In the genomic region with DNA sequence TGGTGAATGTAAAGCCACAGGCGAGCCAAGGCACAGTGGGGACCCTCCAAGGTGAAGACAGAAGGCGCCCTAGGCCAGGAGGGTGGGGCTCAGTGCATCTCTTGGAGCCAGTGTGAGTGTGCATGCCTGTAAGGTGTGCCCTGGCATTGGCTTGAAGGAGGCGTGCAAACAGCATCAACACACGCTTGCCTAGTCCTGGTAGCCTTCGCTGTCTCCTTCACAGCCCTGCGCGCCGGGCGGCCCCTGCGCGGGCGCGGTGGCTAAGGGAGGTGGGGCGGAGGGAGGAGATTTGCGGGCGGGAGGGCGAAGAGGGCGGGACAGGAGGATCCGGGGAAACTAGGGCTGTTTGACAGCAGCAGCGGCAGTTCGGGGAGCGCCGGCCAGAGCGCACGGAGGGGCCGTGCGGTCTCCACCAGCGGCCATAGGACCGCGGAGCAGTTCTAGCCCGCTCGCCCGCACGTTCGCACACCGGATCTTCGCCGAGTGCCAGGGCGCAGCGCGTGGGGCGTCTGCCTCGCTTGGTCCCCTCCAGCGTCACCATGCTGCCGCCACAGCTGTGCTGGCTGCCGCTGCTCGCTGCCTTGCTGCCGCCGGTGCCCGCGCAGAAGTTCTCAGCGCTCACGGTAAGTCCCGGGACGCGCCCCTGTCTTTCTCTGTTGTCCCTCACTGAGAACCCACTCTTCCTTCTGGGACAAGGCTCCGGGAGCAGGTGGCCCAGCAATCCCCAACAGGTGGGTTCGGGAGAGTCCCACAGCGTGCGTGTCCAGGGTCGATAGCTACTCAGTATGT, we compare ENCODE assay signal across 8 mouse cellular contexts. TPM values are rescaled to one million over a fixed set of nuclear protein-coding genes. Genes with fewer than 3 reads are reported as not detected.
DNase-seq lines count a peak whose midpoint lies in the region; ATAC-seq lines count a peak whose summit lies in the region.

A gene (plus strand): TSS at position 330 of the 789 bp plus-strand sequence.

- H3K9me3 ChIP-seq in embryonic facial prominence, embryonic 10.5 days, result no peaks in the 10 kb centered on the region
- no peaks in the 10 kb centered on the region for H3K9me3 ChIP-seq in lung, embryonic 16.5 days (ENCODE audit: control insufficient read depth, low read length)

- H3K36me3 ChIP-seq in embryonic facial prominence, embryonic 10.5 days (replicated peaks), result no peaks in the 10 kb centered on the region
- no peaks in the 10 kb centered on the region for H3K36me3 ChIP-seq in lung, embryonic 16.5 days (ENCODE audit: control insufficient read depth, insufficient read depth, low read length)

- peak within 1 kb of the TSS; percentile 67 for H3K4me3 ChIP-seq in embryonic facial prominence, embryonic 10.5 days
- H3K4me3 ChIP-seq in lung, embryonic 16.5 days (ENCODE audit: low read length), result peak within 1 kb of the TSS; percentile 56

- H3K27me3 ChIP-seq in embryonic facial prominence, embryonic 10.5 days (replicated peaks; ENCODE audit: low read depth, poor library complexity, severe bottlenecking), result peaks cover 96% of the 10 kb centered on the region
- peaks cover 37% of the 10 kb centered on the region for H3K27me3 ChIP-seq in lung, embryonic 16.5 days (ENCODE audit: control insufficient read depth, insufficient read depth, low read depth, low read length)

- peak in 1 of 2 experiments; percentile 30 for DNase-seq in layer of hippocampus, adult 18-20 months (ENCODE audit: low spot score in 2 of 2)
- no peak for DNase-seq in layer of hippocampus, adult 9-10 months (ENCODE audit: low spot score)
- DNase-seq in embryonic facial prominence, embryonic 10.5 days (ENCODE audit: low spot score), result peak; percentile 74
- DNase-seq in heart, adult 8-10 months (ENCODE audit: low spot score), result no peak
- peak; percentile 40 for DNase-seq in kidney, postnatal 14 days
- peak; percentile 11 for DNase-seq in right cerebral cortex, adult 2 months (ENCODE audit: low spot score in 2 of 2)
- no peak for DNase-seq in B cell, adult 2 months

- WGBS in embryonic facial prominence, embryonic 10.5 days, result under 1% methylated on average over 61 of the region's 61 CpGs
- 1% methylated on average over 54 of the region's 61 CpGs for WGBS in lung, embryonic 16.5 days

- H3K9ac ChIP-seq in lung, embryonic 16.5 days (ENCODE audit: low read length), result peak within 1 kb of the TSS; percentile 62

- peak; percentile 71 for ATAC-seq in lung, embryonic 16.5 days (ENCODE audit: low read depth)

- H3K27ac ChIP-seq in embryonic facial prominence, embryonic 10.5 days (replicated peaks), result peak within 1 kb of the TSS; percentile 61
- peak within 1 kb of the TSS; percentile 50 for H3K27ac ChIP-seq in lung, embryonic 16.5 days (ENCODE audit: low read length)

- peak within 1 kb of the TSS; percentile 93 for H3K4me2 ChIP-seq in lung, embryonic 16.5 days (ENCODE audit: low read depth, low read length)

- H3K4me1 ChIP-seq in embryonic facial prominence, embryonic 10.5 days, result peaks cover 34% of the 10 kb centered on the region
- H3K4me1 ChIP-seq in lung, embryonic 16.5 days (replicated peaks; ENCODE audit: control insufficient read depth, insufficient read depth, low read length), result peaks cover 18% of the 10 kb centered on the region

RNA-seq across cellular contexts. Expression of the gene that starts here (rescaled TPM):
- total RNA-seq in layer of hippocampus, adult 18-20 months (2021), result 10 to 100 TPM; 30.2 to 31.2 TPM
- polyA plus RNA-seq in embryonic facial prominence, embryonic 10.5 days (2016; fragmentation: Nextera tagmentation; extraction: Ambion mirVana), result 12.0 and 18.1 TPM in 2 replicates
- total RNA-seq in heart, adult 8-10 months (2022), result 10 to 100 TPM; 39.4 to 55.1 (median 46.0) TPM
- 46.1 and 48.9 TPM in 2 replicates for polyA plus RNA-seq in lung, embryonic 16.5 days (2015; fragmentation: Nextera tagmentation; extraction: Ambion mirVana)

Comparison
In these comparisons a context has a peak if more than half of its experiments do, and no peak if none do; other contexts are left out.
1. DNase-seq: peak in embryonic facial prominence, embryonic 10.5 days (single experiment), kidney, postnatal 14 days (single experiment) and right cerebral cortex, adult 2 months (2 of 2); none in layer of hippocampus, adult 9-10 months (single experiment), heart, adult 8-10 months (single experiment) and B cell, adult 2 months (0 of 2).